Mouse (Mus musculus) lung, adult 2 months (tissue): ENCODE results near the gene Cntnap2.

Experiments
- CTCF ChIP-seq: fragments of 200-500 bp; IDR thresholded peaks from 2 replicates; pipeline ENCODE4 v1.5.1; 2011; ENCODE audit warnings: mild to moderate bottlenecking, low read length, control low read depth; ENCODE audit not compliant: insufficient read depth
- POLR2A ChIP-seq: fragments of 200-500 bp; IDR thresholded peaks from 2 replicates; pipeline ENCODE4 v1.6.1; 2011; ENCODE audit warnings: low read depth, mild to moderate bottlenecking, control low read depth, low read length, borderline replicate concordance; ENCODE audit errors: extremely low read depth

- TF ChIP-seq CTCF (no peak), POLR2A (no peak)
These were observed 529.9 kb downstream of the Cntnap2 start for GRCm38 (mm10) chr6:45589084-45589483.
